Mouse (Mus musculus) neural tube, embryonic 13.5 days (tissue): ENCODE measurements around the gene Otogl. TPM values are rescaled to one million over a fixed set of nuclear protein-coding genes. Genes with fewer than 3 reads are reported as not detected.
"Not testable (repeated sequence)": the region's sequence is repeated elsewhere in the genome, so short reads cannot be mapped to it uniquely, and the experiment has no call there.

Source experiments
- ATAC-seq: fragments of 200-750 bp; cut with Nextera tagmentation; 2 replicates; pipeline ENCODE4 v1.8.0; 2017; ENCODE audit warnings: low read depth, mild to moderate bottlenecking, moderate TSS enrichment, moderate library complexity
- H3K27ac ChIP-seq: fragments of 300-500 bp; sonication (generic); replicated peaks from 2 replicates; pipeline ENCODE4 v1.5.1; 2015; ENCODE audit warnings: moderate library complexity, mild to moderate bottlenecking, inconsistent platforms
- H3K27me3 ChIP-seq: fragments of 300-500 bp; sonication (generic); 2 replicates; pipeline ENCODE4 v1.6.1; 2015; ENCODE audit warnings: mild to moderate bottlenecking, inconsistent platforms
- H3K36me3 ChIP-seq: fragments of 300-500 bp; sonication (generic); 2 replicates; pipeline ENCODE4 v1.6.1; 2015; ENCODE audit warnings: mild to moderate bottlenecking, inconsistent platforms
- H3K4me1 ChIP-seq: fragments of 300-500 bp; sonication (generic); replicated peaks from 2 replicates; pipeline ENCODE4 v1.6.1; 2015; ENCODE audit warnings: inconsistent platforms
- H3K4me2 ChIP-seq: fragments of 300-500 bp; sonication (generic); 2 replicates; pipeline ENCODE4 v1.6.1; 2015; ENCODE audit warnings: inconsistent platforms, mild to moderate bottlenecking, moderate library complexity
- H3K4me3 ChIP-seq: fragments of 300-500 bp; sonication (generic); 2 replicates; pipeline ENCODE4 v1.5.1; 2015; ENCODE audit warnings: mild to moderate bottlenecking, inconsistent platforms
- H3K9ac ChIP-seq: fragments of 300-500 bp; sonication (generic); 2 replicates; pipeline ENCODE4 v1.6.1; 2015; ENCODE audit warnings: moderate library complexity, mild to moderate bottlenecking, inconsistent platforms
- H3K9me3 ChIP-seq: fragments of 300-500 bp; sonication (generic); 2 replicates; pipeline ENCODE4 v1.6.1; 2016; ENCODE audit warnings: inconsistent platforms
- WGBS: fragments of 180-500 bp; shearing (Covaris S2); methylation state at CpG from one replicate; pipeline ENCODE4 v1.1.7; 2015; 5-methylcytosine and 5-hydroxymethylcytosine counted together
- polyA plus RNA-seq: library from polyadenylated mRNA; unstranded; fragments of >200 nt; fragmentation: Nextera tagmentation; extraction: Ambion mirVana; gene quantifications from 2 replicates; pipeline ENCODE4 v1.2.1, GENCODE M21; 2015

The Otogl gene
- polyA plus RNA-seq, 1 experiment from 2014 or later, result not detected

- WGBS, result 30% methylated on average over 7 of the region's 7 CpGs
- Histone ChIP-seq H3K4me3 (no peak overlapping the region), H3K27ac (no peak overlapping the region), H3K4me2 (no peak overlapping the region), H3K9me3 (no peaks in the 10 kb centered on the region), H3K27me3 (no peaks in the 10 kb centered on the region), H3K4me1 (no peaks in the 10 kb centered on the region), H3K36me3 (no peaks in the 10 kb centered on the region), H3K9ac (no peak overlapping the region)
- 0 out of 2 replicates have a peak, but pooled peaks have one; percentile 59 for ATAC-seq
These were observed 53.2 kb downstream of the Otogl start for GRCm38 (mm10) chr10:107858684-107859083.

GRCm38 (mm10) chr10:107844906-107845305 is 67.0 kb downstream of the Otogl start:
- Histone ChIP-seq H3K9me3 (no peaks in the 10 kb centered on the region), H3K27ac (no peak overlapping the region), H3K9ac (no peak overlapping the region), H3K4me1 (no peaks in the 10 kb centered on the region), H3K4me3 (no peak overlapping the region), H3K36me3 (no peaks in the 10 kb centered on the region), H3K27me3 (no peaks in the 10 kb centered on the region), H3K4me2 (no peak overlapping the region)
- ATAC-seq, result no peak
- WGBS, result 100% methylated on average over 1 of the region's 1 CpGs

- H3K4me1 ChIP-seq, result no peaks in the 10 kb centered on the region
- H3K9ac ChIP-seq, result no peak overlapping the region
- no peak overlapping the region for H3K4me3 ChIP-seq
- no peaks in the 10 kb centered on the region for H3K36me3 ChIP-seq
- no peaks in the 10 kb centered on the region for H3K27me3 ChIP-seq
- no peak overlapping the region for H3K4me2 ChIP-seq
- WGBS, result 83% methylated on average over 4 of the region's 4 CpGs
- H3K9me3 ChIP-seq, result no peaks in the 10 kb centered on the region
- ATAC-seq, result no peak
- H3K27ac ChIP-seq, result no peak overlapping the region
These were observed 77.3 kb downstream of the Otogl start for GRCm38 (mm10) chr10:107834452-107835239.

GRCm38 (mm10) chr10:107829151-107829550 is 82.8 kb downstream of the Otogl start:
- Histone ChIP-seq H3K9ac (no peak overlapping the region), H3K4me1 (no peaks in the 10 kb centered on the region), H3K9me3 (no peaks in the 10 kb centered on the region), H3K4me3 (no peak overlapping the region), H3K27ac (no peak overlapping the region), H3K36me3 (no peaks in the 10 kb centered on the region), H3K27me3 (no peaks in the 10 kb centered on the region), H3K4me2 (no peak overlapping the region)
- 46% methylated on average over 6 of the region's 6 CpGs for WGBS
- no peak for ATAC-seq

GRCm38 (mm10) chr10:107813814-107814483 is 98.0 kb downstream of the Otogl start:
- Histone ChIP-seq H3K4me3 (no peak overlapping the region), H3K9ac (no peak overlapping the region), H3K4me2 (no peak overlapping the region), H3K27me3 (no peaks in the 10 kb centered on the region), H3K36me3 (no peaks in the 10 kb centered on the region), H3K9me3 (no peaks in the 10 kb centered on the region), H3K4me1 (no peaks in the 10 kb centered on the region), H3K27ac (no peak overlapping the region)
- WGBS, result 83% methylated on average over 16 of the region's 16 CpGs
- no peak for ATAC-seq

GRCm38 (mm10) chr10:107810649-107811398 is 101.1 kb downstream of the Otogl start:
- no peaks in the 10 kb centered on the region for H3K4me1 ChIP-seq
- no peak overlapping the region for H3K4me2 ChIP-seq
- 81% methylated on average over 6 of the region's 6 CpGs for WGBS
- H3K9ac ChIP-seq, result no peak overlapping the region
- H3K4me3 ChIP-seq, result no peak overlapping the region
- ATAC-seq, result no peak
- no peaks in the 10 kb centered on the region for H3K36me3 ChIP-seq
- no peaks in the 10 kb centered on the region for H3K9me3 ChIP-seq
- no peaks in the 10 kb centered on the region for H3K27me3 ChIP-seq
- no peak overlapping the region for H3K27ac ChIP-seq

GRCm38 (mm10) chr10:107805203-107805602 is 106.7 kb downstream of the Otogl start:
- ATAC-seq, result no peak
- H3K4me2 ChIP-seq, result no peak overlapping the region
- H3K4me1 ChIP-seq, result 0 out of 2 replicates have a peak, but pooled peaks cover 7% of the 10 kb centered on the region
- 95% methylated on average over 2 of the region's 2 CpGs for WGBS
- H3K4me3 ChIP-seq, result no peak overlapping the region
- H3K27ac ChIP-seq, result no peak overlapping the region
- no peaks in the 10 kb centered on the region for H3K9me3 ChIP-seq
- H3K27me3 ChIP-seq, result no peaks in the 10 kb centered on the region
- no peak overlapping the region for H3K9ac ChIP-seq
- no peaks in the 10 kb centered on the region for H3K36me3 ChIP-seq

- 31% methylated on average over 2 of the region's 2 CpGs for WGBS
- H3K9ac ChIP-seq, H3K4me2 ChIP-seq, ATAC-seq, H3K36me3 ChIP-seq, H3K4me1 ChIP-seq, H3K9me3 ChIP-seq, H3K4me3 ChIP-seq, H3K27ac ChIP-seq, H3K27me3 ChIP-seq: not testable (repeated sequence)
These were observed 107.6 kb downstream of the Otogl start for GRCm38 (mm10) chr10:107804285-107804684.

GRCm38 (mm10) chr10:107799671-107800353 is 112.1 kb downstream of the Otogl start:
- no peak overlapping the region for H3K4me3 ChIP-seq
- H3K36me3 ChIP-seq, result no peaks in the 10 kb centered on the region
- no peak overlapping the region for H3K9ac ChIP-seq
- H3K4me2 ChIP-seq, result no peak overlapping the region
- 13% methylated on average over 7 of the region's 7 CpGs for WGBS
- peak; percentile 74; the same call in 1 of the 2 replicates for ATAC-seq
- H3K9me3 ChIP-seq, result no peaks in the 10 kb centered on the region
- H3K4me1 ChIP-seq, result 0 out of 2 replicates have a peak, but pooled peaks cover 7% of the 10 kb centered on the region
- no peaks in the 10 kb centered on the region for H3K27me3 ChIP-seq
- H3K27ac ChIP-seq, result no peak overlapping the region

GRCm38 (mm10) chr10:107794812-107795756 is 116.8 kb downstream of the Otogl start:
- no peaks in the 10 kb centered on the region for H3K4me1 ChIP-seq
- H3K4me2 ChIP-seq, result no peak overlapping the region
- H3K9me3 ChIP-seq, result no peaks in the 10 kb centered on the region
- no peak overlapping the region for H3K27ac ChIP-seq
- H3K9ac ChIP-seq, result no peak overlapping the region
- WGBS, result 86% methylated on average over 10 of the region's 10 CpGs
- no peak for ATAC-seq
- no peak overlapping the region for H3K4me3 ChIP-seq
- no peaks in the 10 kb centered on the region for H3K27me3 ChIP-seq
- H3K36me3 ChIP-seq, result no peaks in the 10 kb centered on the region

- WGBS, result 83% methylated on average over 3 of the region's 3 CpGs
- ATAC-seq, result no peak
- H3K27ac ChIP-seq, result no peak overlapping the region
- no peaks in the 10 kb centered on the region for H3K36me3 ChIP-seq
- H3K9me3 ChIP-seq, result no peaks in the 10 kb centered on the region
- H3K4me1 ChIP-seq, result no peaks in the 10 kb centered on the region
- H3K27me3 ChIP-seq, result no peaks in the 10 kb centered on the region
- no peak overlapping the region for H3K4me3 ChIP-seq
- H3K4me2 ChIP-seq, result no peak overlapping the region
- no peak overlapping the region for H3K9ac ChIP-seq
These were observed 119.4 kb downstream of the Otogl start for GRCm38 (mm10) chr10:107792491-107792890.
